Mouse (Mus musculus) heart, adult 2 months (tissue): ENCODE measurements at regions not wholly inside any gene's neighbourhood (a gene's known extent, or its start where the extent isn't known, plus 50 kb on each side); places are given as distances from the start of the nearest gene placed in this dataset.
A peak's percentile ranks its signal among the peaks of the same experiment; 100 is the strongest.

ENCODE experiments used
- DNase-seq, 2 experiments: peaks; one replicate each; pipeline ENCODE4 v3.0.0; 2021
- H3K27ac ChIP-seq: fragments of 200-600 bp; 2 replicates; pipeline ENCODE4 v1.8.1; 2022
- H3K27me3 ChIP-seq: fragments of 200-500 bp; 2 replicates; pipeline ENCODE4 v1.6.1; 2012; ENCODE audit warnings: mild to moderate bottlenecking, low read length, inconsistent platforms, mixed read lengths; ENCODE audit not compliant: control insufficient read depth, insufficient read depth
- H3K36me3 ChIP-seq: fragments of 200-500 bp; 2 replicates; pipeline ENCODE4 v1.6.1; 2012; ENCODE audit warnings: low read length, inconsistent platforms; ENCODE audit not compliant: control insufficient read depth, insufficient read depth
- H3K4me1 ChIP-seq: fragments of 200-500 bp; 2 replicates; pipeline ENCODE4 v1.6.1; 2011; ENCODE audit warnings: low read length; ENCODE audit not compliant: control insufficient read depth, insufficient read depth
- H3K4me3 ChIP-seq: fragments of 200-600 bp; 2 replicates; pipeline ENCODE4 v1.8.1; 2022
- H3K79me2 ChIP-seq: fragments of 200-500 bp; replicated peaks from 2 replicates; pipeline ENCODE4 v1.6.1; 2012; ENCODE audit warnings: mild to moderate bottlenecking, inconsistent platforms, low read length, moderate library complexity, mixed read lengths; ENCODE audit not compliant: control insufficient read depth, insufficient read depth
- H3K9ac ChIP-seq: fragments of 200-500 bp; 2 replicates; pipeline ENCODE4 v1.6.1; 2012; ENCODE audit warnings: low read depth, mild to moderate bottlenecking, control low read depth, inconsistent platforms, low read length, mixed read lengths
- CTCF ChIP-seq: fragments of 200-600 bp; IDR thresholded peaks from 2 replicates; pipeline ENCODE4 v1.8.1; 2022; ENCODE audit warnings: antibody characterized with exemption, mild to moderate bottlenecking, moderate library complexity
- EP300 ChIP-seq: fragments of 200-500 bp; IDR thresholded peaks from 2 replicates; pipeline ENCODE4 v1.6.1; 2011; ENCODE audit warnings: low read depth, low read length, control low read depth; ENCODE audit not compliant: insufficient read depth
- POLR2A ChIP-seq: fragments of 200-500 bp; IDR thresholded peaks from 2 replicates; pipeline ENCODE4 v1.6.1; 2011; ENCODE audit warnings: mild to moderate bottlenecking, low read depth, low read length, control low read depth; ENCODE audit not compliant: insufficient read depth
- WGBS: fragments of 180-500 bp; shearing (Covaris S2); methylation state at CpG from one replicate; pipeline ENCODE4 v1.1.7; 2018; 5-methylcytosine and 5-hydroxymethylcytosine counted together
- intact Hi-C: fragments of 180-260 bp; cut with DNase I; formaldehyde crosslinking; loops from one replicate; pipeline ENCODE4 v1.15.1; 2025

GRCm38 (mm10) chr2:105454353-105454752, 55.2 kb upstream of the Rcn1 start:
- WGBS, result 71% methylated on average over 2 of the region's 2 CpGs
- intact Hi-C loops, result no loop called here
- Histone ChIP-seq H3K27ac (no peak overlapping the region), H3K27me3 (no peaks in the 10 kb centered on the region), H3K4me1 (no peaks in the 10 kb centered on the region), H3K9ac (no peak overlapping the region), H3K36me3 (no peaks in the 10 kb centered on the region), H3K79me2 (no peaks in the 10 kb centered on the region), H3K4me3 (no peak overlapping the region)
- no peak for TF ChIP-seq EP300
- no peak for TF ChIP-seq CTCF
- TF ChIP-seq POLR2A, result no peak
- no peak for DNase-seq

DNA sequence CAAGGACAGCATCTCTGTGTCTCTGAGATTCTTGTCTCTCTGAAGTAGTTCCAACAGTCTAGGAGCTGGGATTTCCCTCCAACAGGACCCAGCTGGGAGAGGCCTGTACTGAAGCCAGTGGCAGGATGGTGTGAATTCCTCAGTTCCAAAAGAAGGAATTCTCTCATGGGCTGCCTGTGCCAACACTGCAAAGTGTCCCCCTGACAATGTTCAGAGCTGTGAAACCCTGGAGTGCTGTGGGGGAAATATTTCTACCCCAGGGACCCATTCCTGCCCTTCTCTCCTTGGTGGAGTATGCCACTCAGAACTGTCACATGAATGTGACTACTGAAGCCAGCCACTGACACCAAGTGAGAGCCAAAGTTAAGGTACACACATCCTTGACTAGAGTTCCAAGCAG, 55.7 kb upstream of the Rcn1 start:
- Histone ChIP-seq H3K36me3 (no peaks in the 10 kb centered on the region), H3K27ac (no peak overlapping the region), H3K4me3 (no peak overlapping the region), H3K79me2 (no peaks in the 10 kb centered on the region), H3K27me3 (no peaks in the 10 kb centered on the region), H3K4me1 (no peaks in the 10 kb centered on the region), H3K9ac (no peak overlapping the region)
- DNase-seq, result no peak
- intact Hi-C loops, result no loop called here
- TF ChIP-seq POLR2A, result no peak
- no peak for TF ChIP-seq CTCF
- TF ChIP-seq EP300, result no peak

DNA sequence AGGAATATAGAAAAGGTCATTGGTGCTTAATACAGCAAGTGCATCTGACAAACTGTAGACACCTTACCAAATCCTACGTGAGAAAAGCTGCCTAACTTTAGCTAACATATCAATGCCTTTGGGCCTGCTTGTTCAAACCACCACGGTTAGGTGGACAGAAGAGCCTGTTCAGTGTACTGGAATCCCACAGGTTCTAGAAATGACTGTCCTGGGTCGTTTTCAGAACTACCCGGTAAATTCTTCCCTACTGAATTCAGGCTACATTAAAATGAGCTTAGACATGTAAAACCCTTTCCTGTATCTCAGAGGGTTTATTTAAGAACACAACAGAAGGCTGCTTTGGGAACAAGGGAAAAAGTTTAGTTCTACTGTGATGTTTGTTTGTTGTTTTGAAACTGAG, 59.5 kb upstream of the Rcn1 start:
- H3K36me3 ChIP-seq, result no peaks in the 10 kb centered on the region
- WGBS, result 84% methylated on average over 4 of the region's 4 CpGs
- no peak for TF ChIP-seq EP300
- no peak for TF ChIP-seq POLR2A
- no peak for TF ChIP-seq CTCF
- no peaks in the 10 kb centered on the region for H3K79me2 ChIP-seq
- DNase-seq, result no peak
- H3K9ac ChIP-seq, result no peak overlapping the region
- no peak overlapping the region for H3K27ac ChIP-seq
- no peak overlapping the region for H3K4me3 ChIP-seq
- H3K4me1 ChIP-seq, result no peaks in the 10 kb centered on the region
- no peaks in the 10 kb centered on the region for H3K27me3 ChIP-seq
- intact Hi-C loops, result no loop called here

DNA sequence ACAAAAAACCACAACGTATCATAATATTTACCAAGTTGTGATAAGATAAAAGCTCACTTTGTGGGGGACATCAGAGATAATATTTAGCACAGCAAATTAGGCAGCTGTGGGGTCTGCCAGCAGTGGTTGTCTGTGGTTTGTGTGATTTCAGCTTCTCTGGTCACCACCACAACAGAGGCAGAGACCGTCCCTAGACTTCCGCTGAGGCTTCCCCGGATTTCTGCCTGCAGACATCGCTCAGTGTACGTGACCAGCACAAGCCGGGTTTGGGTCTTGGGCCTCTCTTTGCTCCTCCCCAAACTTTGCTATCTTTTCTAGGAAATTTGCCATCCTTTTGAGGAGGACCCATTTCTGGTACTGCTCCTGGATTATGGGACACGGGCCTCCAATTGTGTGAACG, 60.4 kb upstream of the Rcn1 start:
- Histone ChIP-seq H3K4me3 (no peak overlapping the region), H3K27me3 (no peaks in the 10 kb centered on the region), H3K36me3 (no peaks in the 10 kb centered on the region), H3K4me1 (no peaks in the 10 kb centered on the region), H3K9ac (no peak overlapping the region), H3K79me2 (no peaks in the 10 kb centered on the region), H3K27ac (no peak overlapping the region)
- no peak for TF ChIP-seq EP300
- TF ChIP-seq POLR2A, result no peak
- TF ChIP-seq CTCF, result no peak
- DNase-seq, result no peak
- 72% methylated on average over 9 of the region's 9 CpGs for WGBS
- intact Hi-C loops, result no loop called here

DNA sequence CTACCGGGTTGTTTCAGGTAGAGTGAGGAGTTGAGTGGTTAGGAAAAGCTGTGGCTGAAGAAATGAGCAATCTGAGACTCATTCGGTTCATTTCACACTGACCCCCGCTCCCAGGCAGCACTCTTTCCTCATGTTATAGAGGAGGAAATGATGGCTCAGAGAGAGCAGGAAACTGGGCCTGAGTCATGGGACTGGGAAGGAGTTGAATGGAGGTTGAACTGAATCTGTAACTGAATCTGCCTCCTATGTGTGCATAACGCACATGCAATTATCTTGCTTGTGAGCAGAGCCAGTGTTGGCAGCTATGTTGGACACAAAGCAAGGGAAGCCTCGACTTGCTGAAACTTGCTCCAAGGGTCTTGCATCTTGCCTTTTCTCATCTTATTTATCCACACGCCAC, 66.5 kb upstream of the Rcn1 start:
- H3K36me3 ChIP-seq, result no peaks in the 10 kb centered on the region
- H3K9ac ChIP-seq, result no peak overlapping the region
- 67% methylated on average over 6 of the region's 6 CpGs for WGBS
- no peak for DNase-seq
- no peaks in the 10 kb centered on the region for H3K4me1 ChIP-seq
- TF ChIP-seq POLR2A (no peak), EP300 (no peak), CTCF (no peak)
- H3K79me2 ChIP-seq, result no peaks in the 10 kb centered on the region
- intact Hi-C loops, result no loop called here
- H3K27ac ChIP-seq, result no peak overlapping the region
- no peak overlapping the region for H3K4me3 ChIP-seq
- H3K27me3 ChIP-seq, result no peaks in the 10 kb centered on the region

GRCm38 (mm10) chr2:105468930-105469329, 69.8 kb upstream of the Rcn1 start:
- Histone ChIP-seq H3K4me3 (no peak overlapping the region), H3K4me1 (no peaks in the 10 kb centered on the region), H3K79me2 (no peaks in the 10 kb centered on the region), H3K27ac (no peak overlapping the region), H3K9ac (no peak overlapping the region), H3K27me3 (no peaks in the 10 kb centered on the region), H3K36me3 (no peaks in the 10 kb centered on the region)
- WGBS, result 41% methylated on average over 5 of the region's 5 CpGs
- intact Hi-C loops, result no loop called here
- DNase-seq, result no peak
- TF ChIP-seq EP300 (no peak), CTCF (peak; percentile 77), POLR2A (no peak)
